Mouse (Mus musculus): Measurements from ENCODE around the gene Speer1.
"Not testable (repeated sequence)": the region's sequence is repeated elsewhere in the genome, so short reads cannot be mapped to it uniquely, and the experiment has no call there.

Gene Speer1

DNA sequence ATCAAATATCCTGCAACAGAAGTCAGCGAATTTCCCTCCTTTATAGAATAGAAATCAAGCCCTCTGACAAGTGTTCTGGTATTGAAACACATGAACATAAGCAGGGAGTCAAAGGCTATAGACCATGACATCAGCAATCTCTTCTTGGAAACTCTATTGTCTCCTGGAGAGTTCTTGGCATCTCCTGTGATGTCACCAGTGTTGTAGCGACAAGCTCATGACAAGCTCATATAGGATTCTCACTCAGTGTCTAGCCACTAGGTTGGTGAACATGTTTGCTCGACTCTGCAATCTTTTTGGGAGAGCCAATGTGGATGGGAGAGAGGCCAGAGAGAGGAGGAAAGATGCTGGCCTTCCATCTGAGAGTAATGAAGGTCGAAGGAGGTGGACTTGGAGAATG lies at the start of gene Speer1:
Speer1 (plus strand) TSS at position 301 of the 400 bp plus-strand sequence.
- not testable (repeated sequence) for DNase-seq
